ENCODE assay signal across 8 mouse cellular contexts in genomic region chr1:172501371-172502144, GRCm38 (mm10). TPM values are rescaled to one million over a fixed set of nuclear protein-coding genes. Genes with fewer than 3 reads are reported as not detected.
DNase-seq lines count a peak whose midpoint lies in the region; TF ChIP-seq lines count a peak whose summit lies in the region.

No protein-coding gene starts in this region.

- H3K36me3 ChIP-seq in megakaryocyte, embryonic 14.5 days (replicated peaks; ENCODE audit: low read length), result peaks cover 39% of the 10 kb centered on the region
- no peaks in the 10 kb centered on the region; the same call in 1 of the 2 replicates for H3K36me3 ChIP-seq in splenic B cell, adult 2 months (ENCODE audit: control insufficient read depth, insufficient read depth, low read length, poor library complexity, severe bottlenecking)

- peaks cover 15% of the 10 kb centered on the region for H3K27me3 ChIP-seq in megakaryocyte, embryonic 14.5 days (replicated peaks)
- no peaks in the 10 kb centered on the region for H3K27me3 ChIP-seq in splenic B cell, adult 2 months (ENCODE audit: control insufficient read depth, insufficient read depth, low read length, poor library complexity, severe bottlenecking)

- intact Hi-C loops in left cerebral cortex, adult 2 months (cut with DNase I), result no loop called here
- intact Hi-C loops in heart, postnatal 10 days (cut with DNase I), result loop anchor here (1.0 to 10.0 kb wide), 2 partner anchors 24 to 297 kb away; partner anchors contain the start of gene Pea15a

- DNase-seq in left cerebral cortex, adult 2 months (ENCODE audit: extremely low spot score in 1 of 2, low spot score in 2 of 2), result no peak
- no peak for DNase-seq in left cerebral cortex, adult 11 months (ENCODE audit: low spot score)
- DNase-seq in heart, postnatal 10 days, result peak; percentile 82 to 84
- DNase-seq in kidney, postnatal 25 days, result peak; percentile 70 to 88
- peak; percentile 74 for DNase-seq in splenic B cell, adult 2 months (ENCODE audit: low read depth, low spot score)
- no peak for DNase-seq in frontal cortex, postnatal 36 days (ENCODE audit: low spot score in 2 of 2)

- H3K4me1 ChIP-seq in embryonic fibroblast, embryonic 13.5 days (ENCODE audit: control insufficient read depth, insufficient read depth, low read length), result peaks cover 3% of the 10 kb centered on the region; the same call in 1 of the 2 replicates
- H3K4me1 ChIP-seq in megakaryocyte, embryonic 14.5 days, result peaks cover 76% of the 10 kb centered on the region

- peak; percentile 51 for TF ChIP-seq POLR2A in embryonic fibroblast, embryonic 13.5 days (IDR thresholded peaks at IDR 0.05; ENCODE audit: low read depth, low read length)

- H3K9me3 ChIP-seq in megakaryocyte, embryonic 14.5 days, result no peaks in the 10 kb centered on the region

- peak overlapping the region; percentile 30; the same call in 1 of the 2 replicates for H3K27ac ChIP-seq in left cerebral cortex, adult 2 months
- peak overlapping the region; percentile 94 for H3K27ac ChIP-seq in embryonic fibroblast, embryonic 13.5 days (ENCODE audit: insufficient read depth, low read length)

- peak overlapping the region; percentile 46 for H3K4me3 ChIP-seq in left cerebral cortex, adult 2 months
- peak overlapping the region; percentile 86 for H3K4me3 ChIP-seq in embryonic fibroblast, embryonic 13.5 days (ENCODE audit: insufficient read depth, low read length)
- H3K4me3 ChIP-seq in megakaryocyte, embryonic 14.5 days (replicated peaks), result peak overlapping the region; percentile 97

- TF ChIP-seq CTCF in left cerebral cortex, adult 2 months (IDR thresholded peaks at IDR 0.05), result no peak
- no peak for TF ChIP-seq CTCF in embryonic fibroblast, embryonic 13.5 days (IDR thresholded peaks at IDR 0.05; ENCODE audit: borderline replicate concordance, insufficient read depth, low read length)

RNA-seq across cellular contexts. Expression of gene Tagln2, which starts 1.7 kb away (rescaled TPM):
- total RNA-seq in left cerebral cortex, adult 2 months (2021), result 10 to 100 TPM in 1 of 2 experiments, 1 to 10 TPM in 1; 9.3 to 12.4 TPM
- polyA plus RNA-seq in embryonic fibroblast, embryonic 13.5 days (2011; ENCODE audit: insufficient read length, low read depth, missing spikeins), result 468 and 642 TPM in 2 replicates
- 100 to 1,000 TPM; 173 to 178 TPM for total RNA-seq in heart, postnatal 10 days (2021)
- 725 and 2,302 TPM in 2 replicates for polyA plus RNA-seq in megakaryocyte, embryonic 14.5 days (2012; ENCODE audit: insufficient read depth, low replicate concordance)

RNA-seq across cellular contexts. Expression of gene Cfap45, which starts 19.0 kb away (rescaled TPM):
- total RNA-seq in left cerebral cortex, adult 2 months (2021), result 1 to 10 TPM; 4.5 to 5.2 TPM
- 0.85 and 2.9 TPM in 2 replicates for polyA plus RNA-seq in embryonic fibroblast, embryonic 13.5 days (2011; ENCODE audit: insufficient read length, low read depth, missing spikeins)
- total RNA-seq in heart, postnatal 10 days (2021), result 1 to 10 TPM; 1.8 to 2.8 TPM
- polyA plus RNA-seq in megakaryocyte, embryonic 14.5 days (2012; ENCODE audit: insufficient read depth, low replicate concordance), result 0.93 TPM in 1 of 2 replicates, not detected in the other

RNA-seq across cellular contexts. Expression of gene Igsf9, which starts 20.0 kb away (rescaled TPM):
- 10 to 100 TPM; 12.5 to 12.8 TPM for total RNA-seq in left cerebral cortex, adult 2 months (2021)
- polyA plus RNA-seq in embryonic fibroblast, embryonic 13.5 days (2011; ENCODE audit: insufficient read length, low read depth, missing spikeins), result 5.4 and 6.4 TPM in 2 replicates
- total RNA-seq in heart, postnatal 10 days (2021), result 1 to 10 TPM; 1.0 to 1.4 TPM
- 0.41 and 0.68 TPM in 2 replicates for polyA plus RNA-seq in megakaryocyte, embryonic 14.5 days (2012; ENCODE audit: insufficient read depth, low replicate concordance)

RNA-seq across cellular contexts. Expression of gene Slamf9, which starts 26.4 kb away (rescaled TPM):
- under 1 TPM; 0.70 to 0.79 TPM for total RNA-seq in left cerebral cortex, adult 2 months (2021)
- 0.63 and 2.5 TPM in 2 replicates for polyA plus RNA-seq in embryonic fibroblast, embryonic 13.5 days (2011; ENCODE audit: insufficient read length, low read depth, missing spikeins)
- 1 to 10 TPM; 1.3 to 1.4 TPM for total RNA-seq in heart, postnatal 10 days (2021)
- not detected in 2 replicates for polyA plus RNA-seq in megakaryocyte, embryonic 14.5 days (2012; ENCODE audit: insufficient read depth, low replicate concordance)

RNA-seq across cellular contexts. Expression of gene Vsig8, which starts 54.2 kb away (rescaled TPM):
- total RNA-seq in left cerebral cortex, adult 2 months (2021), result under 1 TPM; 0.23 to 0.26 TPM
- not detected in 2 replicates for polyA plus RNA-seq in embryonic fibroblast, embryonic 13.5 days (2011; ENCODE audit: insufficient read length, low read depth, missing spikeins)
- total RNA-seq in heart, postnatal 10 days (2021), result under 1 TPM in 1 of 2 experiments, not detected in 1; 0.24 TPM
- not detected in 2 replicates for polyA plus RNA-seq in megakaryocyte, embryonic 14.5 days (2012; ENCODE audit: insufficient read depth, low replicate concordance)

Comparison
In these comparisons a context has a peak if more than half of its experiments do, and no peak if none do; other contexts are left out.
1. DNase-seq: peak in heart, postnatal 10 days (2 of 2), kidney, postnatal 25 days (2 of 2) and splenic B cell, adult 2 months (single experiment); none in left cerebral cortex, adult 2 months (0 of 2), left cerebral cortex, adult 11 months (single experiment) and frontal cortex, postnatal 36 days (0 of 2).
2. H3K4me3 ChIP-seq: peak in every context shown above with its lines; median percentile 97 in megakaryocyte, embryonic 14.5 days; 86 in embryonic fibroblast, embryonic 13.5 days; 46 in left cerebral cortex, adult 2 months.
3. RNA of gene Tagln2, which starts 1.7 kb away (total RNA-seq): 173 to 178 TPM in heart, postnatal 10 days; 9.3 to 12.4 TPM in left cerebral cortex, adult 2 months; every median in the first group is over 10 times any median in the second.
4. RNA of gene Igsf9, which starts 20.0 kb away (total RNA-seq): 12.5 to 12.8 TPM in left cerebral cortex, adult 2 months; 1.0 to 1.4 TPM in heart, postnatal 10 days; every median in the first group is over 4 times any median in the second.